Mouse (Mus musculus) bone marrow, adult 2 months (tissue): ENCODE data around the gene Bahcc1.

Experiments
- CTCF ChIP-seq: fragments of 200-500 bp; IDR thresholded peaks from 2 replicates; pipeline ENCODE4 v1.5.1; 2011; ENCODE audit warnings: low read length, control low read depth; ENCODE audit not compliant: control insufficient read depth, insufficient read depth
- POLR2A ChIP-seq: fragments of 200-500 bp; IDR thresholded peaks from 2 replicates; pipeline ENCODE4 v1.6.1; 2011; ENCODE audit warnings: low read depth, mild to moderate bottlenecking, control low read depth, low read length, borderline replicate concordance; ENCODE audit not compliant: control insufficient read depth

DNA sequence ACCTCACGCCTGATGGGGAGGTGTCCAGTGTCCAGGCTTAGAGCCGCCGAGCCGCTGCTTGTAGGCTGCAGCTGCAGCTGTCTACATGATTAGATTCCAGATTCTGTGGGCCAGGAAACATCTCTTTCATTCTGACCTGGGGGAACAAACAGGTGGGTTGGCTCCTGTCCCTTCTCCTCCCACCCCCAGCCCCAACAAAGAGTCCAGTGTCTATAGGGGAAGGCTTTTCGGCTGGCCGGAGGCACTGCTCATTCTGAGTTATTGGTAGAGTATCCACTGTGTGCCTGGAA, 10.7 kb downstream of the Bahcc1 start:
- TF ChIP-seq CTCF (no peak), POLR2A (no peak)
